Mouse (Mus musculus) MEL (cell line): ENCODE results near the gene Rplp2. TPM values are rescaled to one million over a fixed set of nuclear protein-coding genes. Genes with fewer than 3 reads are reported as not detected.

Source experiments
- DNase-seq: peaks from one replicate; pipeline ENCODE4 v3.0.0; 2011; ENCODE audit warnings: low read depth, low spot score
- H3K27ac ChIP-seq: 2 replicates; pipeline ENCODE4 v1.5.1; 2012; ENCODE audit warnings: low read depth, mild to moderate bottlenecking, control low read depth, low read length, moderate library complexity; ENCODE audit not compliant: control insufficient read depth
- H3K27me3 ChIP-seq, 2 experiments: fragments of 150-350 bp in 1 of 2; sonication (generic) in 1 of 2; 2 replicates each; pipeline ENCODE4 v1.6.1; 2012; ENCODE audit warnings: low read length in 2 of 2, mild to moderate bottlenecking in 2 of 2, improper control_type of control experiment in 1 of 2, moderate library complexity in 1 of 2; ENCODE audit not compliant: insufficient read depth in 2 of 2, control insufficient read depth in 1 of 2
- H3K36me3 ChIP-seq, 2 experiments: 2 replicates each; pipeline ENCODE4 v1.6.1; 2012 to 2014; ENCODE audit warnings: low read length in 2 of 2, improper control_type of control experiment in 1 of 2, inconsistent platforms in 1 of 2, mild to moderate bottlenecking in 1 of 2; ENCODE audit not compliant: insufficient read depth in 2 of 2, control insufficient read depth in 1 of 2
- H3K4me1 ChIP-seq, 2 experiments: fragments of 150-350 bp in 1 of 2; sonication (generic) in 1 of 2; 2 replicates each; pipeline ENCODE4 v1.6.1; 2012; ENCODE audit warnings: low read length in 2 of 2, improper control_type of control experiment in 1 of 2, mild to moderate bottlenecking in 1 of 2; ENCODE audit not compliant: insufficient read depth in 2 of 2, control insufficient read depth in 1 of 2
- H3K4me3 ChIP-seq, 2 experiments: fragments of 150-350 bp in 1 of 2; sonication (generic) in 1 of 2; 2 replicates each; pipeline ENCODE4 v1.5.1; 2012; ENCODE audit warnings: low read depth in 2 of 2, low read length in 2 of 2, mild to moderate bottlenecking in 2 of 2, moderate library complexity in 2 of 2, control low read depth in 1 of 2, improper control_type of control experiment in 1 of 2; ENCODE audit not compliant: control insufficient read depth in 1 of 2, insufficient read depth in 1 of 2
- H3K79me2 ChIP-seq: 2 replicates; pipeline ENCODE4 v1.6.1; 2012; ENCODE audit warnings: mild to moderate bottlenecking, low read length, moderate library complexity; ENCODE audit not compliant: control insufficient read depth, poor library complexity, insufficient read depth
- H3K9ac ChIP-seq: 2 replicates; pipeline ENCODE4 v1.6.1; 2012; ENCODE audit warnings: low read depth, mild to moderate bottlenecking, control low read depth, low read length, moderate library complexity; ENCODE audit not compliant: control insufficient read depth, poor library complexity, severe bottlenecking
- H3K9me3 ChIP-seq: fragments of 150-350 bp; sonication (generic); replicated peaks from 2 replicates; pipeline ENCODE4 v1.6.1; 2012; ENCODE audit warnings: mild to moderate bottlenecking, low read length, improper control_type of control experiment, moderate library complexity; ENCODE audit not compliant: insufficient read depth
- BHLHE40 ChIP-seq: IDR thresholded peaks from 2 replicates; pipeline ENCODE4 v1.6.1; 2012; ENCODE audit warnings: low read depth, mild to moderate bottlenecking, inconsistent platforms, low read length, improper control_type of control experiment, borderline replicate concordance
- CHD1 ChIP-seq: IDR thresholded peaks from 2 replicates; pipeline ENCODE4 v1.6.1; 2012; ENCODE audit warnings: low read depth, mild to moderate bottlenecking, inconsistent platforms, low read length, improper control_type of control experiment
- E2F4 ChIP-seq: IDR thresholded peaks from 2 replicates; pipeline ENCODE4 v1.6.1; 2011; ENCODE audit warnings: low read depth, low read length, improper control_type of control experiment, borderline replicate concordance
- EP300 ChIP-seq, 2 experiments: IDR thresholded peaks; 2 replicates each; pipeline ENCODE4 v1.6.1; 2011; ENCODE audit warnings: improper control_type of control experiment in 2 of 2, low read length in 2 of 2, low read depth in 1 of 2, mild to moderate bottlenecking in 1 of 2
- ETS1 ChIP-seq: IDR thresholded peaks from 2 replicates; pipeline ENCODE4 v1.6.1; 2012; ENCODE audit warnings: low read depth, mild to moderate bottlenecking, inconsistent platforms, low read length, improper control_type of control experiment, moderate library complexity
- GATA1 ChIP-seq: IDR thresholded peaks from 2 replicates; pipeline ENCODE4 v1.6.1; 2011; ENCODE audit warnings: low read depth, low read length, improper control_type of control experiment
- MXI1 ChIP-seq: IDR thresholded peaks from 2 replicates; pipeline ENCODE4 v1.6.1; 2011; ENCODE audit warnings: mild to moderate bottlenecking, low read depth, low read length, improper control_type of control experiment
- POLR2AphosphoS2 ChIP-seq: IDR thresholded peaks from 2 replicates; pipeline ENCODE4 v1.6.1; 2011; ENCODE audit warnings: low read length, improper control_type of control experiment
- POLR2AphosphoS5 ChIP-seq: IDR thresholded peaks from 2 replicates; pipeline ENCODE4 v1.6.1; 2012; ENCODE audit warnings: low read depth, borderline replicate concordance, mild to moderate bottlenecking, inconsistent platforms, low read length, moderate library complexity, mixed read lengths
- RCOR1 ChIP-seq: IDR thresholded peaks from 2 replicates; pipeline ENCODE4 v1.6.1; 2012; ENCODE audit warnings: low read depth, mild to moderate bottlenecking, inconsistent platforms, low read length, improper control_type of control experiment
- SIN3A ChIP-seq: IDR thresholded peaks from 2 replicates; pipeline ENCODE4 v1.6.1; 2012; ENCODE audit warnings: low read length, improper control_type of control experiment, inconsistent platforms
- UBTF ChIP-seq: IDR thresholded peaks from 2 replicates; pipeline ENCODE4 v1.6.1; 2012; ENCODE audit warnings: low read depth, mild to moderate bottlenecking, inconsistent platforms, low read length, improper control_type of control experiment, moderate library complexity, borderline replicate concordance; ENCODE audit not compliant: insufficient read depth
- USF1 ChIP-seq: IDR thresholded peaks from 2 replicates; pipeline ENCODE4 v1.6.1; 2014; ENCODE audit warnings: low read depth, mild to moderate bottlenecking, inconsistent platforms, low read length, improper control_type of control experiment, moderate library complexity
- ZC3H11A ChIP-seq: IDR thresholded peaks from 2 replicates; pipeline ENCODE4 v1.6.1; 2012; ENCODE audit warnings: low read depth, mild to moderate bottlenecking, inconsistent platforms, low read length, improper control_type of control experiment
- ZNF384 ChIP-seq: IDR thresholded peaks from 2 replicates; pipeline ENCODE4 v1.6.1; 2012; ENCODE audit warnings: low read depth, mild to moderate bottlenecking, inconsistent platforms, low read length, improper control_type of control experiment
- polyA plus RNA-seq, 2 experiments: library from polyadenylated mRNA; stranded (reverse) in 1 of 2; unstranded in 1 of 2; fragments of >175 nt in 1 of 2; fragments of >200 nt in 1 of 2; gene quantifications; 2 replicates each; pipeline versions ENCODE4 v1.2.1 to v1.2.4; 2012; ENCODE audit warnings: low replicate concordance in 2 of 2, low read depth in 1 of 2; ENCODE audit not compliant: insufficient read length in 2 of 2, insufficient read depth in 1 of 2, missing spikeins in 1 of 2
- total RNA-seq: library from RNA; depleted of rRNA; stranded (reverse); fragments of 300-350 nt; gene quantifications from 2 replicates; pipeline ENCODE4 v1.2.3, GENCODE M21; 2012

Gene Rplp2
- total and polyA plus RNA-seq, 3 experiments: 3,503 to 3,690 TPM; not detected in 1

DNA sequence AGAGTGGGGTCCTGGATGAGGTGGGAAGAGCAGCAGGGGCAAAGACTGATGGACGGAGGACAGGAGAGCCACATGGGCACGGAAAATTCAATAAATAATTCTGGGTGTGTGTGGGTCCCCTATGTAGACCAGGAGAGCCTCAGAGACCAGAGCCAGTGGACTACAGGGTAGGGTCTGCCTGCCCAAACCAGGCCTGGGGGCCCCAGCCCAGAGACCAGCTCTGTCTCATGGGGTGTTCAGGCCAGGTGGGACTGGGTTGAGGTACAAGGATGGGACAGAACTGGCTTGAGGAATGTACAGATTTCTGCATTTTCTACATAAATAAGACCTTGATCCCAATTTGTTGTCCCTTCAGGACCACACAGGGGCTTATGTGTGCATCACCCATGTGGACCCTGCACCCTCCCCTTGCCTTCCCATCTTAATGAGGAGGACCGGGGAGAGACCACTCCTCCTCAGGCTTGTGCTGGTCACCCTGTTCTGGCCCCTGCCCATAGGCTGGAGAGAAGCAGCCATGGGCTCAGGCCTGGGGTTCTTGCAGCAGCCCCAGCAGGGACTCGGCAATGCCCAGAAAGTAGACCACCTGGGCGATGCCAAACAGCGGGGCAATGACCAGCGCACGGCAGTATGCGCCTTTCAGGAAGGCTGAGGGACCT, 16.5 kb upstream of the Rplp2 start:
- DNase-seq: no peak
- no peak overlapping the region for H3K4me3 ChIP-seq
- peaks cover 0 to 17% of the 10 kb centered on the region in 2 experiments; a peak in 3 of 4 replicates for H3K4me1 ChIP-seq
- no peaks in the 10 kb centered on the region for H3K9me3 ChIP-seq
- peaks cover 0 to 13% of the 10 kb centered on the region in 2 experiments; a peak in 2 of 4 replicates for H3K36me3 ChIP-seq
- no peaks in the 10 kb centered on the region for H3K27me3 ChIP-seq
- no peak for TF ChIP-seq RCOR1
- no peak for TF ChIP-seq GATA1
- TF ChIP-seq BHLHE40: no peak
- no peak for TF ChIP-seq UBTF
- H3K9ac ChIP-seq: no peak overlapping the region
- H3K27ac ChIP-seq: no peak overlapping the region
- H3K79me2 ChIP-seq: peaks cover 12% of the 10 kb centered on the region

- no peaks in the 10 kb centered on the region for H3K27me3 ChIP-seq
- H3K4me1 ChIP-seq: peaks cover 3 to 25% of the 10 kb centered on the region in 2 experiments; a peak in 3 of 4 replicates
- TF ChIP-seq BHLHE40 (no peak), E2F4 (no peak), MXI1 (no peak)
- no peak for DNase-seq
- peaks cover 0 to 20% of the 10 kb centered on the region in 2 experiments; a peak in 2 of 4 replicates for H3K36me3 ChIP-seq
- no peak overlapping the region for H3K27ac ChIP-seq
- H3K79me2 ChIP-seq: peaks cover 20% of the 10 kb centered on the region
- H3K4me3 ChIP-seq: no peak overlapping the region
- no peaks in the 10 kb centered on the region for H3K9me3 ChIP-seq
- no peak overlapping the region for H3K9ac ChIP-seq
Observed at GRCm38 (mm10) chr7:141431434-141432185, 15.6 kb upstream of the Rplp2 start.

DNA sequence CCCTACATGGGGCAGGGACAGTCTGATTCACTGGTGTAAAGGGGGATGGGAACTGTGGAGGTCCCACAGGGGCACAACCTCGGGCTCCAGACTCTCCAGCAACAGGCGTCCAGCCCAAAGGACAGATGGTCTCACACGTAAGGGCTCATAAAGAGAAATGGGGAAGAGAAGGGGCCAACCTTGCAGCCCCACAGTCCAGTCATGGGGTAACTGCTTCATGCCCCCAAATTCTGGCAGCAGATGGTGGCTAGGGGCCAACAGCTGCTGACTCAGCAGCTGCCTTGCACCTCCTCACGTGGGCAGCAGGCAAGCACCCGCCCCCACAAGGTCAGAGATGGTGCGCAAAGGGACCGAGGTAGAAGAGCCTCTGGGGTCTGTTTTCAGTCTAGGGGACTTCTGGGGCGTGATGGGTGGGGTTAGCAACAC, 15.0 kb upstream of the Rplp2 start:
- H3K36me3 ChIP-seq: peaks cover 0 to 20% of the 10 kb centered on the region in 2 experiments; a peak in 2 of 4 replicates
- H3K4me3 ChIP-seq: no peak overlapping the region
- H3K27ac ChIP-seq: no peak overlapping the region
- H3K9me3 ChIP-seq: no peaks in the 10 kb centered on the region
- no peak overlapping the region for H3K9ac ChIP-seq
- H3K79me2 ChIP-seq: peaks cover 26% of the 10 kb centered on the region
- no peaks in the 10 kb centered on the region for H3K27me3 ChIP-seq
- no peak for DNase-seq
- TF ChIP-seq ZNF384: no peak
- TF ChIP-seq ETS1: no peak
- TF ChIP-seq USF1: no peak
- no peak for TF ChIP-seq POLR2AphosphoS5
- TF ChIP-seq SIN3A: no peak
- no peak for TF ChIP-seq ZC3H11A
- no peak for TF ChIP-seq POLR2AphosphoS2
- TF ChIP-seq EP300 (IDR thresholded peaks at IDR 0.05; ENCODE audit: low read depth in 1 of 2, low read length in 2 of 2): no peak
- no peak for TF ChIP-seq CHD1
- peaks cover 4 to 22% of the 10 kb centered on the region in 2 experiments; a peak in 3 of 4 replicates for H3K4me1 ChIP-seq
